Mouse (Mus musculus) frontal cortex, postnatal 14 days (tissue): ENCODE measurements around the gene Slc28a1.
"Not testable (repeated sequence)": the region's sequence is repeated elsewhere in the genome, so short reads cannot be mapped to it uniquely, and the experiment has no call there.

Experiments
- DNase-seq, 2 experiments: peaks; one replicate each; pipeline ENCODE4 v3.0.0; 2022; ENCODE audit warnings: low spot score in 2 of 2

Slc28a1 gene

GRCm38 (mm10) chr7:81167124-81167523 lies 52.5 kb downstream of the Slc28a1 start:
- peak; percentile 12 to 15 for DNase-seq

GRCm38 (mm10) chr7:81169351-81169750 lies 54.8 kb downstream of the Slc28a1 start:
- no peak for DNase-seq

GRCm38 (mm10) chr7:81173931-81174330 lies 59.3 kb downstream of the Slc28a1 start:
- DNase-seq, result no peak

GRCm38 (mm10) chr7:81174654-81175053 lies 60.1 kb downstream of the Slc28a1 start:
- no peak for DNase-seq

- no peak for DNase-seq
Measured at GRCm38 (mm10) chr7:81176187-81176769, 61.7 kb downstream of the Slc28a1 start.

- peak in 1 of 2 experiments; percentile 19 for DNase-seq
Measured at GRCm38 (mm10) chr7:81179494-81179893, 64.9 kb downstream of the Slc28a1 start.

GRCm38 (mm10) chr7:81182492-81183175 lies 68.0 kb downstream of the Slc28a1 start:
- no peak for DNase-seq

- DNase-seq, result no peak
Measured at GRCm38 (mm10) chr7:81183181-81183580, 68.6 kb downstream of the Slc28a1 start.

- no peak for DNase-seq
Measured at GRCm38 (mm10) chr7:81184136-81184535, 69.5 kb downstream of the Slc28a1 start.

- no peak for DNase-seq
Measured at GRCm38 (mm10) chr7:81184651-81185050, 70.1 kb downstream of the Slc28a1 start.

GRCm38 (mm10) chr7:81186036-81186435 lies 71.4 kb downstream of the Slc28a1 start:
- not testable (repeated sequence) for DNase-seq

- no peak for DNase-seq
Measured at GRCm38 (mm10) chr7:81189180-81189579, 74.6 kb downstream of the Slc28a1 start.

- no peak for DNase-seq
Measured at GRCm38 (mm10) chr7:81195509-81195908, 80.9 kb downstream of the Slc28a1 start.

GRCm38 (mm10) chr7:81196796-81197195 lies 82.2 kb downstream of the Slc28a1 start:
- no peak for DNase-seq

- DNase-seq, result no peak
Measured at GRCm38 (mm10) chr7:81198538-81198937, 83.9 kb downstream of the Slc28a1 start.

- DNase-seq, result no peak
Measured at GRCm38 (mm10) chr7:81199109-81199508, 84.5 kb downstream of the Slc28a1 start.

GRCm38 (mm10) chr7:81199757-81200156 lies 85.2 kb downstream of the Slc28a1 start:
- DNase-seq, result no peak

GRCm38 (mm10) chr7:81202389-81202788 lies 87.8 kb downstream of the Slc28a1 start:
- DNase-seq, result no peak

- not testable (repeated sequence) for DNase-seq
Measured at GRCm38 (mm10) chr7:81203576-81203975, 89.0 kb downstream of the Slc28a1 start.

GRCm38 (mm10) chr7:81208944-81209343 lies 94.3 kb downstream of the Slc28a1 start:
- DNase-seq, result no peak

- no peak for DNase-seq
Measured at GRCm38 (mm10) chr7:81209979-81210685, 95.5 kb downstream of the Slc28a1 start.

GRCm38 (mm10) chr7:81211760-81212159 lies 97.2 kb downstream of the Slc28a1 start:
- no peak for DNase-seq

- DNase-seq, result peak in 1 of 2 experiments; percentile 7
Measured at GRCm38 (mm10) chr7:81212261-81212681, 97.7 kb downstream of the Slc28a1 start.
